Mouse (Mus musculus): ENCODE data around the gene Tomm40l. TPM values are rescaled to one million over a fixed set of nuclear protein-coding genes. Genes with fewer than 3 reads are reported as not detected.
A peak's percentile ranks its signal among the peaks of the same experiment; 100 is the strongest.

Gene Tomm40l
- polyA plus RNA-seq, 1 experiment from 2014 or later = 6.6 TPM

DNA sequence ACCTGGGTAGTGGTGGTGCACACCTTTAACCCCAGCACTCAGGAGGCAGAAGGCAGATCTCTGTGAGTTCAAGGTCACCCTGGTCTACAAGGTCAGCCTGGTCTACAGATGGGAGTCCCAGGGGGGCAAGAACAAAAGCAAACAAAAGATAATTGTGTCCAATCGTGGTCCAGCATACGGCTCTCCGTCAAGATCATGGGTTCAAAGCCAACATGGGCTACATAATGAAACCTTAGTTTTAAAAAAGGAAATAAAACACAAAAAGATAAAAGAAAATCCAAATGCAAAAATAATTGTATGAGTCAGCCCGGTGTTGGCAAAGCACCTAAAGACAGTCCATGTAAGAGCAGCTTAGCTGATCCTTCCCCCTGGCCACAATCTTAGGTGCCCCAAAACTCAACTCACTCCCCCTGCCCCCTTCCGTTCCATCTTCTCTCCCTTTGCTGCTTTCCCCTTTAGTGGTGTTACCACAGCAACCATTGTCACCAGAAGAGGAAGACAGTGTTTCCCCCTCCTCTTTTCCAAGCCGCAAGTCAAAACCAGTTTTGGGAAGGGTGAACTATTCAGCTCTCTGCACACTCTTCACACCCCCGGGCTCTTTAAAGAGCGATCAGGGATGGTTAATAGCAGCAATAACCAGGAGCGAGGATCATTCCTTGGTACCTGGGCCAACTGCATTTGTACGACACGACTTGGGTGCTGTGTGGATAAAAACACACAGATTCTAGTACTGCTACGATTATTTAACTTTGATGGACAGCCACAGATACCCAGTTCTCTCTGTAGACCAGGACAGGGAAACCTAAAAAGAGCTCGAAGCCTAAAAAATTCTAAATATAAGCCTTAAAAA, 34.2 kb downstream of the Tomm40l start:
- no peaks in the 10 kb centered on the region for H3K9me3 ChIP-seq (ENCODE audit: low read length)
- WGBS (ENCODE audit: insufficient replicate concordance) = 48% methylated on average over 13 of the region's 13 CpGs
- DNase-seq = no peak
- H3K4me1 ChIP-seq (ENCODE audit: insufficient read depth) = peaks cover 7% of the 10 kb centered on the region
- no peak for ATAC-seq
- H3K4me2 ChIP-seq (ENCODE audit: low read depth, low read length) = no peak overlapping the region
- H3K9ac ChIP-seq (replicated peaks) = no peak overlapping the region
- no peak overlapping the region for H3K27ac ChIP-seq (ENCODE audit: low read depth)
- H3K36me3 ChIP-seq (replicated peaks; ENCODE audit: insufficient read depth, low read length) = no peaks in the 10 kb centered on the region
- TF ChIP-seq CTCF (IDR thresholded peaks at IDR 0.05; ENCODE audit: low read depth) (no peak), EP300 (IDR thresholded peaks at IDR 0.05; ENCODE audit: low read depth) (no peak)
- H3K27me3 ChIP-seq (ENCODE audit: insufficient read depth, low read length) = no peaks in the 10 kb centered on the region
- H3K4me3 ChIP-seq (ENCODE audit: low read depth, low read length) = no peak overlapping the region

DNA sequence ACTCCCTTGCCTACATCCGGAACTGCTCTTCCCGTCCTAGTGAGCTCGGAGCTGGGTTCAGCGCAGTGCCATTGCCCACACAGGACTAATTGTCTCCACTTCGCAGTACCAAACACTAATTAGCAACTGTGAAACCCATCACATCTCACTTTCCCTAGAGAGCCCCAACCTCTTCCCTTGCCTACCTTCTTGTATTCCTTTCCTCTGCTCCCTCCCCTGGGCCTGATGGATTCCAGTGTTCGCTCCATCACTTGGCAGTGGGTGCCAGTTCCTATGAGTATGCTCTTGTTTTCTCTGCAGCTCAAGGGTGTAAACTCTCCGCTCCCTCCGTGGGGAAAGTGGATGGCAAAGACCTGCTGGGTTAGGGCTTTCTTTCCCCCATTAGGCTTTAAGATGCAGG, 36.7 kb downstream of the Tomm40l start:
- TF ChIP-seq EP300 (IDR thresholded peaks at IDR 0.05; ENCODE audit: low read depth) (no peak), CTCF (IDR thresholded peaks at IDR 0.05; ENCODE audit: low read depth) (no peak)
- peaks cover 7% of the 10 kb centered on the region for H3K4me1 ChIP-seq (ENCODE audit: insufficient read depth)
- no peaks in the 10 kb centered on the region for H3K27me3 ChIP-seq (ENCODE audit: insufficient read depth, low read length)
- H3K27ac ChIP-seq (ENCODE audit: low read depth) = no peak overlapping the region
- H3K9me3 ChIP-seq (ENCODE audit: low read length) = no peaks in the 10 kb centered on the region
- no peak for ATAC-seq
- WGBS (ENCODE audit: insufficient replicate concordance) = 83% methylated on average over 8 of the region's 8 CpGs
- H3K4me2 ChIP-seq (ENCODE audit: low read depth, low read length) = no peak overlapping the region
- no peak overlapping the region for H3K9ac ChIP-seq (replicated peaks)
- H3K4me3 ChIP-seq (ENCODE audit: low read depth, low read length) = no peak overlapping the region
- H3K36me3 ChIP-seq (replicated peaks; ENCODE audit: insufficient read depth, low read length) = no peaks in the 10 kb centered on the region
- DNase-seq = no peak

DNA sequence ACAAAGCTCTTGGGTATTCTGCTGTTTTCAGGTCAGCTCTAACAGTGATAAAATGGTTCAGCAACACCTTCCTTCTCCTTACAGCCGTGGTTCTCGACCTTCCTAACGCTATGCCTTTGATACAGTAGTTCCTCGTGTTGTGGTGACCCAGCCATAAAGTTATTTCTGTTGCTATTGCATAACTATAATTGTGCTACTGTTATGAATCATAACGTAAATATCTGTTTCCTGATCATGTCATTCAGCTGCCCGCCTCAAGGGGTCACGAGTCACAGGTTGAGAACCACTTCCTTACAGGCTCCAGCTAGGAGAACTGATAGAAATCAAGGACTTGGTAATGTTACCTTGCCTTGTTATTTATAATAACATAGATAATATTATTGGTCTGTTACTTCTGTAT, 38.0 kb downstream of the Tomm40l start:
- H3K27ac ChIP-seq (ENCODE audit: low read depth) = no peak overlapping the region
- no peak for ATAC-seq
- TF ChIP-seq EP300 (IDR thresholded peaks at IDR 0.05; ENCODE audit: low read depth) (no peak), CTCF (IDR thresholded peaks at IDR 0.05; ENCODE audit: low read depth) (peak; percentile 50)
- no peaks in the 10 kb centered on the region for H3K9me3 ChIP-seq (ENCODE audit: low read length)
- peaks cover 4% of the 10 kb centered on the region for H3K4me1 ChIP-seq (ENCODE audit: insufficient read depth)
- no peaks in the 10 kb centered on the region for H3K36me3 ChIP-seq (replicated peaks; ENCODE audit: insufficient read depth, low read length)
- H3K27me3 ChIP-seq (ENCODE audit: insufficient read depth, low read length) = no peaks in the 10 kb centered on the region
- no peak overlapping the region for H3K4me2 ChIP-seq (ENCODE audit: low read depth, low read length)
- no peak overlapping the region for H3K4me3 ChIP-seq (ENCODE audit: low read depth, low read length)
- peak; percentile 28 for DNase-seq
- H3K9ac ChIP-seq (replicated peaks) = no peak overlapping the region
- WGBS (ENCODE audit: insufficient replicate concordance) = 22% methylated on average over 7 of the region's 7 CpGs

DNA sequence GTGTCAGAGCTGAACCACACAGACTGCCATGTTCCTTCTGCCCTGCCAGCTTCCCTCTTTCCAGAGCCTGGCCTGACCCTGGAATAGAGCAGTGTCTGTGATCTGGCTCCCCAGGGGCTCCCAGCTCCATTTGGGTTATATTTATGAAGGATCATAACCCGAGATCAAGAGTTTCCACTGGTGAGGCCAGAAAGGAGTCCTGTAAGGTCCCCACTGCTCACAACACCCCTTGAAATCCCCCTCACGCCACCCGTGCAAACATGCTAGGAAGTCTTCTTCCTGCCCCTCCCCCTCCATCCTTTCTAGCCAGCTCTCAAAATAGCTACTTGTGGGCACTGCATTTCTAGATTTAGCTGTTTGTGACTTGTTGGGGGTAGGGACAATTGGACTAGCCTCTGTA, 38.7 kb downstream of the Tomm40l start:
- no peak overlapping the region; the same call in 1 of the 2 replicates for H3K9ac ChIP-seq (replicated peaks)
- WGBS (ENCODE audit: insufficient replicate concordance) = 43% methylated on average over 3 of the region's 3 CpGs
- H3K4me1 ChIP-seq (ENCODE audit: insufficient read depth) = peaks cover 3% of the 10 kb centered on the region; the same call in 1 of the 2 replicates
- ATAC-seq (0 out of 2 replicates have a peak, but pooled peaks have one; percentile 17), DNase-seq (no peak)
- H3K4me2 ChIP-seq (ENCODE audit: low read depth, low read length) = no peak overlapping the region
- H3K9me3 ChIP-seq (ENCODE audit: low read length) = no peaks in the 10 kb centered on the region
- peak; percentile 3; the same call in 1 of the 2 replicates for TF ChIP-seq EP300 (IDR thresholded peaks at IDR 0.05; ENCODE audit: low read depth)
- no peak for TF ChIP-seq CTCF (IDR thresholded peaks at IDR 0.05; ENCODE audit: low read depth)
- H3K27ac ChIP-seq (ENCODE audit: low read depth) = no peak overlapping the region
- H3K36me3 ChIP-seq (replicated peaks; ENCODE audit: insufficient read depth, low read length) = no peaks in the 10 kb centered on the region
- no peaks in the 10 kb centered on the region for H3K27me3 ChIP-seq (ENCODE audit: insufficient read depth, low read length)
- no peak overlapping the region for H3K4me3 ChIP-seq (ENCODE audit: low read depth, low read length)

DNA sequence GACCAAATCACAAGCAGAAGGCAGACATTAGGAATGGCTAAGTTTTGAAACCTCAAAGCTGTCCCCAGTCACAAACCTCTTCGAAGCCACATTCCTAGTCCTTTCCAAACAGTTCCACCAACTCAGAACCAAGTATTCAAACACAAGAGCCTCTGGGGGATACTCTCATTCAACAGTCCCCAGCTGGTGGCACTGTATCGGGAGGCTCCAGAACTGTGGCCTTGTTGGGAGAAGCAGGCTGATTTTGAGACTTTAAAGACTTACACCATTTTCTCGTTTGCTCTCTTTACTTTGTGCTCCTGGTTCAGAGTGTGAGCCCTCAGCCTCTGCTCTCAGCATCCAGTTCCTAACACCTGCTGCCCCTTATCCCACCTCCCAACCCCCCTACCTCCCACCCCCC, 39.3 kb downstream of the Tomm40l start:
- no peaks in the 10 kb centered on the region for H3K36me3 ChIP-seq (replicated peaks; ENCODE audit: insufficient read depth, low read length)
- no peaks in the 10 kb centered on the region for H3K9me3 ChIP-seq (ENCODE audit: low read length)
- no peak overlapping the region for H3K4me2 ChIP-seq (ENCODE audit: low read depth, low read length)
- ATAC-seq (no peak), DNase-seq (no peak)
- H3K27ac ChIP-seq (ENCODE audit: low read depth) = no peak overlapping the region
- H3K27me3 ChIP-seq (ENCODE audit: insufficient read depth, low read length) = no peaks in the 10 kb centered on the region
- TF ChIP-seq CTCF (IDR thresholded peaks at IDR 0.05; ENCODE audit: low read depth) (no peak), EP300 (IDR thresholded peaks at IDR 0.05; ENCODE audit: low read depth) (no peak)
- peaks cover 3% of the 10 kb centered on the region; the same call in 1 of the 2 replicates for H3K4me1 ChIP-seq (ENCODE audit: insufficient read depth)
- no peak overlapping the region for H3K4me3 ChIP-seq (ENCODE audit: low read depth, low read length)
- WGBS (ENCODE audit: insufficient replicate concordance) = 69% methylated on average over 3 of the region's 3 CpGs
- no peak overlapping the region for H3K9ac ChIP-seq (replicated peaks)

DNA sequence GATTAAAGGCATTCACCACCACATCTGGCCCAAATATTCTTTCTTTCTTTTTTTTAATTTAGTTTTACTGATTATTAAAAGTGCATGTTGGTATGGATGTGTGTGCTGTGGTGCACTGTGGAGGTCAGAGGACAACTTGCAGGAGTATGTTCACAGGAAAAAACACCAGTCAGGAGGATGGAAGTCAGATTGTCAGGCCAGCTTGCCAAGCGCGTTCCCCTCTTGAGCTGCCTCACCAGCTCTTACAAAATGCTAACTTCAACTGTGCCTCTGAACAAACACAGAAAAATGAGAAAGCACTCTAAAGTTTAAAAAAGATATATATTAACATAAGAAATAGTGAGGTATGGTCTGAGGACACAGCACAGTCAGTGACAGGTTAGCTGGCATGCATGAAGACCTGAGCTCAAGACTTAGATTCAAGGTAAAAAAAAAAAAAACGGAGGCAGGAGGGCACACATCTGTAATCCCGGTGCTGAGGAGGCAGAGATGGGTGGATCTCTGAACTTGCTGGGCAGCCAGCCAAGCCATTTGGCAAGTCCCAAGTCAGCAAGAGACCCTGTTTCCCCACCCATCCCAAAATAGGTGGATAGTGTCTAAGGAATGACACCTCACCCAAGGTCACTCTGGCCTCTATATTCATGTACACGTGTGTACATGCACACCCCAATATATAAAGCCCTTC, 42.7 kb downstream of the Tomm40l start:
- 55% methylated on average over 5 of the region's 5 CpGs for WGBS (ENCODE audit: insufficient replicate concordance)
- Histone ChIP-seq H3K4me3 (ENCODE audit: low read depth, low read length) (no peak overlapping the region), H3K27ac (ENCODE audit: low read depth) (no peak overlapping the region), H3K36me3 (replicated peaks; ENCODE audit: insufficient read depth, low read length) (no peaks in the 10 kb centered on the region), H3K4me1 (ENCODE audit: insufficient read depth) (peaks cover 3% of the 10 kb centered on the region; the same call in 1 of the 2 replicates), H3K27me3 (ENCODE audit: insufficient read depth, low read length) (no peaks in the 10 kb centered on the region), H3K9ac (replicated peaks) (no peak overlapping the region), H3K9me3 (ENCODE audit: low read length) (no peaks in the 10 kb centered on the region), H3K4me2 (ENCODE audit: low read depth, low read length) (no peak overlapping the region)
- DNase-seq (no peak), ATAC-seq (no peak)
- TF ChIP-seq CTCF (IDR thresholded peaks at IDR 0.05; ENCODE audit: low read depth) (no peak), EP300 (IDR thresholded peaks at IDR 0.05; ENCODE audit: low read depth) (no peak)

Measured in liver, postnatal 0 days (tissue).